Comparison of ENCODE assay signal across 7 mouse cellular contexts in genomic region chr9:72733966-72734365, GRCm38 (mm10).
DNase-seq lines count a peak whose midpoint lies in the region; ATAC-seq lines count a peak whose summit lies in the region.

No protein-coding gene starts in this region.

- WGBS in midbrain, embryonic 14.5 days, result 43% methylated on average over 3 of the region's 3 CpGs
- 36% methylated on average over 3 of the region's 3 CpGs for WGBS in midbrain, embryonic 13.5 days
- WGBS in limb, embryonic 11.5 days, result 48% methylated on average over 3 of the region's 3 CpGs

- no peak overlapping the region for H3K9ac ChIP-seq in midbrain, embryonic 14.5 days (replicated peaks; ENCODE audit: low read length)
- no peak overlapping the region for H3K9ac ChIP-seq in midbrain, embryonic 13.5 days (replicated peaks)
- H3K9ac ChIP-seq in limb, embryonic 11.5 days (ENCODE audit: low read length), result no peak overlapping the region

- intact Hi-C loops in gastrocnemius, postnatal 36 days (cut with DNase I), result no loop called here

- no peak overlapping the region for H3K4me3 ChIP-seq in midbrain, embryonic 14.5 days (replicated peaks; ENCODE audit: low read depth, low read length)
- no peak overlapping the region for H3K4me3 ChIP-seq in midbrain, embryonic 13.5 days (replicated peaks)
- H3K4me3 ChIP-seq in limb, embryonic 11.5 days (ENCODE audit: low read depth, low read length), result no peak overlapping the region

- no peaks in the 10 kb centered on the region for H3K4me1 ChIP-seq in midbrain, embryonic 14.5 days (ENCODE audit: control insufficient read depth, insufficient read depth, low read length)
- no peaks in the 10 kb centered on the region for H3K4me1 ChIP-seq in midbrain, embryonic 13.5 days (replicated peaks)
- no peaks in the 10 kb centered on the region for H3K4me1 ChIP-seq in limb, embryonic 11.5 days (ENCODE audit: control insufficient read depth, insufficient read depth, low read length)

- H3K9me3 ChIP-seq in midbrain, embryonic 14.5 days (ENCODE audit: control insufficient read depth, low read length), result no peaks in the 10 kb centered on the region
- H3K9me3 ChIP-seq in midbrain, embryonic 13.5 days, result no peaks in the 10 kb centered on the region
- no peaks in the 10 kb centered on the region for H3K9me3 ChIP-seq in limb, embryonic 11.5 days (ENCODE audit: control insufficient read depth, low read length)

- no peak overlapping the region for H3K4me2 ChIP-seq in midbrain, embryonic 14.5 days (ENCODE audit: low read length)
- no peak overlapping the region for H3K4me2 ChIP-seq in midbrain, embryonic 13.5 days (replicated peaks)
- no peak overlapping the region for H3K4me2 ChIP-seq in limb, embryonic 11.5 days (ENCODE audit: low read depth, severe bottlenecking)

- H3K27me3 ChIP-seq in midbrain, embryonic 14.5 days (ENCODE audit: control insufficient read depth, insufficient read depth, low read length), result no peaks in the 10 kb centered on the region
- H3K27me3 ChIP-seq in midbrain, embryonic 13.5 days, result no peaks in the 10 kb centered on the region
- H3K27me3 ChIP-seq in limb, embryonic 11.5 days (ENCODE audit: control insufficient read depth, insufficient read depth, low read length), result no peaks in the 10 kb centered on the region

- peak; percentile 83 for DNase-seq in midbrain, embryonic 14.5 days
- peak; percentile 86 for DNase-seq in R1 (ENCODE audit: low read depth, low spot score)
- peak; percentile 28 for DNase-seq in cerebellum, adult 11-12 months
- DNase-seq in gastrocnemius, postnatal 36 days, result peak; percentile 48 to 52
- DNase-seq in limb, embryonic 11.5 days (ENCODE audit: low spot score), result peak; percentile 88
- peak; percentile 83 for DNase-seq in retina, embryonic 14.5 days (ENCODE audit: low spot score)

- peaks cover 92% of the 10 kb centered on the region for H3K36me3 ChIP-seq in midbrain, embryonic 14.5 days (ENCODE audit: control insufficient read depth, insufficient read depth, low read length)
- H3K36me3 ChIP-seq in midbrain, embryonic 13.5 days, result peaks cover 82% of the 10 kb centered on the region
- peaks cover 61% of the 10 kb centered on the region for H3K36me3 ChIP-seq in limb, embryonic 11.5 days (ENCODE audit: control insufficient read depth, insufficient read depth, low read length)

- no peak for ATAC-seq in midbrain, embryonic 14.5 days (ENCODE audit: low FRiP score, low TSS enrichment)
- ATAC-seq in midbrain, embryonic 13.5 days, result no peak
- ATAC-seq in limb, embryonic 11.5 days (ENCODE audit: insufficient number of reproducible peaks, low FRiP score, low TSS enrichment, low read depth), result no peak

- H3K27ac ChIP-seq in midbrain, embryonic 14.5 days (replicated peaks; ENCODE audit: low read depth, low read length), result no peak overlapping the region
- H3K27ac ChIP-seq in midbrain, embryonic 13.5 days, result no peak overlapping the region
- H3K27ac ChIP-seq in limb, embryonic 11.5 days (replicated peaks; ENCODE audit: low read depth, low read length), result no peak overlapping the region

Comparison
In these comparisons a context has a peak if more than half of its experiments do, and no peak if none do; other contexts are left out.
1. DNase-seq: peak in every context shown above with its lines; median percentile 88 in limb, embryonic 11.5 days; 86 in R1; 83 in midbrain, embryonic 14.5 days; 83 in retina, embryonic 14.5 days; 50 in gastrocnemius, postnatal 36 days; 28 in cerebellum, adult 11-12 months.